Mouse (Mus musculus): ENCODE results near the gene Cbx2.

Cbx2 gene

GRCm38 (mm10) chr11:119042466-119043272, 19.9 kb downstream of the Cbx2 start:
- in situ Hi-C loops (cut with MboI, MseI) = no loop called here

DNA sequence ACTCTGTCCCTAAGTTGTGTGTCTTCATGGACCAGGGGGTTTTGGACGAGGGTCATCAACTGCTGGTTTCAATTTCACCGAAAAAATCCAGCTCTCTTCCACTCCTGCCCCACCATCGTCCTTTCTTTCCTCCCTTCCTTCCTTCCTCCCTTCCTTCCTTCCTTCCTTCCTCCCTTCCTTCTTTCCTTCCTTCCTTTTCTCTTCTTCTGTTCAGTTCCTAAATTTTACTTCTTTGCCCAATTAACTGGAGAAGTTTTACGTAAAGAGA, 20.4 kb downstream of the Cbx2 start:
- in situ Hi-C loops (cut with MboI, MseI) = no loop called here

DNA sequence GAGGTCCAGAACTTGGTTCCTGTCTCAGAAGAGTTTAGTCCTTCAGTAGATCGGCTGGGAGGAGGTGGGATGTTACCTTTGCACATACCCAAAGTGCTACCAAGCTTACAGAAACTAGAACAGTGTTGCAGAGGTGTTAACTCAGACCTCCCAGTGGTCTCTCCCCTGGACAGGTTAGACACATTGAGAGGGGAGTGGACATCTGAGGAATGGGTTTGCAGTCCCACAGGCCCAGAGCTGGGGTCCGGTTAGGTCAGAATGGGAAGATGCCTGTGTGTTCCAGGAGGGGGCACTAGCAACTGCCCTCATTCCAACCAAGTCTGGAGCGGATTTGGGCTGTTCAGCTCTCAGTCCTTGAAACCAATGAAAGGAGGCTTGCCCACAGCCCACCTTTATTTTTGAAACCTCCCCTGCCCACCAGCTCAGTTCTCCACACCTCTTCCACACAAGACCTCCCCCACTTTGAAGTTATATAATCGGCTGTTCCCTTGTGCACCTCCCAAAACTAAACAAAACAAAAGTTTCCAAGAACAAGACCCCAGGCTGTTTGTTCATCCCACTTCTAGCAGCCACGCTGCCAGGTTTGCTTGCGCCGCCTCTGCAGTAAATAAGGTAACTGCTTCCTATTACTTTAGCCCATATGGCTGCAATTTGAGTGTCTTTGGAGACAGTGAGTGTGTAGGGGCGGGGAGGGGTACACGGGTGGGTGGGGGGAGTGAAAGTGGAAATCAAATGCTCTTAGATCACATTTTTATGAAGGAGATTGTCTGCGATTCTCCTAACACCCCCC, 21.2 kb downstream of the Cbx2 start:
- in situ Hi-C loops (cut with MboI, MseI) = no loop called here

DNA sequence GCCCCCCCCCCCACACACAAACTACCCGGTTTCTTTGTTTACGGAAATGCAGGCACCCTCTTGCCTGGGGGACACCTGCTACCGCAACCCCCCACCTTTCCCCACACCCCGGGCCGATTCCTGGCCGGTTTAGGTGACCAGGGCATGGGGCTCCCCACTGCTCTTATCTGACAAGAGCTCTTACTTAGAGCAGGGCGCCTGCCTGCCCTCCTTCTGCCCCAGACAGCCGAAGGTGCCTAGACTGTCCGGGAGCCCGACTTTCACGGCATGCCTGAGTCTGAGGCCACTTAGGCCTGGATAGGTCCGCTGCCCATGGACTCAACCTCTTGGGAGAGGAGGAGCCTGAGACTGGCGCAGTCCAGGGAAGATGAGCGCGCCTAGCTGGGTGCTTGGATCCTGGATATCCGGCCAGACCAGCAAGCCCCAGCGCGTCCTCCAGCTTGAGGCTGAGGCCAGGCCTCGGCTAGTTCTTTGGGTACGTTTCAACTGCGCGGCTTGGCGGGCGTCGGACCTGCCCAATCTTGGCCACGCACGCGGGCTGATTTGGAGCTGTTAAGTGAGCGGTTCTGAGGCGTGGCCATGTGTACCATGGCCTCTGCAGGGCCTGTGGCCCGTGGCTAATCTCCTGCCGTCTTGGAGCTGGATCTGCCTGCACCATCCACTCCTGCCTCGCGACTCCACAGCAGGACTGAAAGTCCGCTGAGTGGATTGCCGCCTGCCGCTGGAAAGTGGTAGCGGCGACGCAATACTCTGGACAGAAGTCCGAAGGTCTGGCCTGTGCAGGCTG, 22.0 kb downstream of the Cbx2 start:
- in situ Hi-C loops (cut with MboI, MseI) = no loop called here

GRCm38 (mm10) chr11:119046601-119047245, 24.0 kb downstream of the Cbx2 start:
- in situ Hi-C loops (cut with MboI, MseI) = no loop called here

- in situ Hi-C loops (cut with MboI, MseI) = no loop called here
Observed at GRCm38 (mm10) chr11:119047261-119048132, 24.7 kb downstream of the Cbx2 start.

DNA sequence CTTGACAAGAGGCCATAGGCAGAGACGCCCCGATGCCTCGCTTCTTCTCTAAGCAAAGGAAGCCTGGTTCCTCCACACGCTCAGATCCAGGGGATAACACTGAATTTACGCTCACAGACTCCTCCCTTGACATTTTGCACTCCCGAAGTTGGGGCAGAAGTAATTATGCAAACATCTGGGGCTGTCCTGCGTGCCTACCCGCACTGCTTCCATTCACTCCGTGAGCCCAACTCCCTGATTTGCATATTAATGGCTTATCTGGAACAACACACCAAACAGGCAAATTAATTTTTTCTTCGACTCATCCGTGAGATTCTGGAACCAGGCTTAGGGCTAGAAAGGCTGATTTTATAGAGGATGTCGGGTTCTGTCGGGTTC, 25.4 kb downstream of the Cbx2 start:
- in situ Hi-C loops (cut with MboI, MseI) = no loop called here

DNA sequence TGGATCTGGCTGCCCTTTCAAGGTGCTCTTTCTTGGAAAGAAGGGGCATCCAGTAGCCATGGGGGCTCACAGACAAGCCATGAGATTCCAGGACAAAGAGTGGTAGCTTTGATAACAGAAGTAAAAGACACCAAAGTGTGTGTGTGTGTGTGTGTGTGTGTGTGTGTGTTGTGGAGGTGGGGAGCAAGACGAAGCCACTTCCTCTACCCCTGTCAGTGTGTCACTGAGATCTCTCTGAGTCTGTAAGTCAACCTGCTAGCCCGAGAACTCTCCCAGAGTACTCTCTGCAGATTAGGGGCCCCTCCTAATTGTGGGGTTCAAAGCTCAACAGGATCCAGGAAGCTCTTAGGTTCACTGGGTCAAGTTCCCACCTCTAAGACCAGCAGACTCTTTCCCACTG, 27.6 kb downstream of the Cbx2 start:
- in situ Hi-C loops (cut with MboI, MseI) = loop anchor here (5.0 to 10.0 kb wide), 3 partner anchors 37 to 1294 kb away; partner anchors contain the start of genes Actg1 and Cbx4

GRCm38 (mm10) chr11:119051426-119051825, 28.7 kb downstream of the Cbx2 start:
- in situ Hi-C loops (cut with MboI, MseI) = loop anchor here (5.0 to 10.0 kb wide), 3 partner anchors 36 to 1293 kb away; partner anchors contain the start of genes Actg1 and Cbx4

DNA sequence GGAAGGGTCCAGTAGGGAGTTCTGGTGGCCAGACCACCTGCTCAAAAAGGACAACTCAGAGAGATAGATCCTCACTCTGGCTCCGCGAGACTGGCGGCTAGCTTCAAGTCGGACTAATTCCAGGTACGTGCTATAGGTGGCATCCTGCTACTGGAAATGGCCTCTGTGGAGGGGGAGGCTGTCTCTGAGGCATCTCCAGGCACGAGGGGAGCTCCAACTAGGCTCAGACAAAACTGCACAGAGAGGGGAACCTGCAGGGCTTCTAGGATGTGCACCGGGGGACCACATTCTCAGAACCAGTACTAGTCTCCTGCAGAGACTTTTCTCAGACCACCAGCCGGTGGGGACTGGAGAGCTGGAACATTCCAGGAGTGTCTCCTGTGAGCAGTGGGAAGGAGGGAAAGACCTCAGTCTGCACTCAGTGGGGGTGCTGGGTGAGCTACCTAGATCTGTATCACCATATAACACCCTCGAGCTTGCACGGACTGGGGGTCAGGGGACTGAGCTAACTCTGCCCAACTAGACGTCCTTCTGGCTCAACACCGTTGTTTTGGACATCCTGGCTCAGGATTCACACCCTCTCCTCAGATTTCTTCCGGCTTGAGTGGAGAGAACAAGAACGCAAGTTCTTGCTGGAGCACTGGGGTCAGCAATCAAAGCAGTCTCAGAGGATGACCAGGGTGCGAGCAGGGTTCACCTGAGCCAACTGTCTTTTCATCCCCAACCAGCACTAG, 29.3 kb downstream of the Cbx2 start:
- in situ Hi-C loops (cut with MboI, MseI) = loop anchor here (5.0 to 10.0 kb wide), 3 partner anchors 35 to 1293 kb away; partner anchors contain the start of genes Actg1 and Cbx4

GRCm38 (mm10) chr11:119052661-119053256, 30.0 kb downstream of the Cbx2 start:
- in situ Hi-C loops (cut with MboI, MseI) = loop anchor here (5.0 to 10.0 kb wide), 3 partner anchors 35 to 1292 kb away; partner anchors contain the start of genes Actg1 and Cbx4

- in situ Hi-C loops (cut with MboI, MseI) = loop anchor here (5.0 to 10.0 kb wide), 3 partner anchors 34 to 1292 kb away; partner anchors contain the start of genes Actg1 and Cbx4
Observed at GRCm38 (mm10) chr11:119053257-119053670, 30.5 kb downstream of the Cbx2 start.

- in situ Hi-C loops (cut with MboI, MseI) = loop anchor here (5.0 to 10.0 kb wide), 3 partner anchors 33 to 1291 kb away; partner anchors contain the start of genes Actg1 and Cbx4
Observed at GRCm38 (mm10) chr11:119053738-119054350, 31.1 kb downstream of the Cbx2 start.

DNA sequence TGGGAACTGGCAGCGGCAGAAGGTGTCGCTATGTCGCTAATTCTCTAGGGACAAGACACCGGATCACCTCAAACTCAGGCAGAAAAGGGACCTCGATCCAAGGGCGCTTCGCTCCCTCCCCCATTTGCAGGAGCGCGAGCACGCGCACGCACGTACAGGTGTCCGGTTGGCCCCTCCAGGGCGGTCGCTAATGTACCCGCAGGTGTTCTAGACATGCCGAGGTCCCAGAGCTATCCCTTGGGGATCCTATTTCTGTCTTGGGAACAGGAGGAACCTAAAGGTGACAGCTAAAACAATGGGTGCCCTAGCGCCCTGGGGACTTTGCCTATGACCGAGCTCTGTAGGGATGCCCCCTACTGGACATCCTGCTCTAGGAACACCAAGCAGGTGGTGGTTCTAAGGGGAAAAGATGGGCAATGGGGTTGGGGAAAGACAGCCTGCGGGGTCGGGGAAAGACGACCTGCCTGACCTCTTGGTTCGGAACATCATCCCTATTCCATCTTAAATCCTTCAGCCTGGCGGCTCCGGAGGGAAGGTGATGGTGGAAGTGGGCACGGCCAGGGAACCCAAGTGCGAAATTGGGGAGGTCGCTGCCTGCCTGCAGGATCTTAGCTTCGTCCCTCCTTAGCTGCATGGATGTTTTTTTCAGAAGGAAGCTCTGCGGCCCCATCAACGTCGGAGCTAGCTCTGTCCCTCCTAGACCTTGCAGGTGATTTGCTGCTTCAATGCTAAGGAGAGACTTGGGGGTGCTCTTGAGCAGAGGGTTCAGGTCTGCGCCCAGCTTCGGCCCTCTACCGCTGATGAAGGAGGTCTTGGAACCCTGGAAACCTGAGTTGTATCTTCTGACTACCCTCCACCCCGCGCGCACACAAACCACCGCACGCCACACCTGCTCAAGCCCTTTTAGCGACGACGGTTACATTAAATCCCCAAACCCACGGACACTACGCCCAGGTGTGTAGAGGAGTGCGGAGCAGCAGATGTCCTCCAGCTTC, 31.9 kb downstream of the Cbx2 start:
- in situ Hi-C loops (cut with MboI, MseI) = loop anchor here (5.0 to 10.0 kb wide), 3 partner anchors 33 to 1290 kb away; partner anchors contain the start of genes Actg1 and Cbx4

- in situ Hi-C loops (cut with MboI, MseI) = loop anchor here (10.0 kb wide), 1 partner anchor 1289 kb away; the partner anchor contains the start of gene Actg1
Observed at GRCm38 (mm10) chr11:119055571-119056131, 32.9 kb downstream of the Cbx2 start.

DNA sequence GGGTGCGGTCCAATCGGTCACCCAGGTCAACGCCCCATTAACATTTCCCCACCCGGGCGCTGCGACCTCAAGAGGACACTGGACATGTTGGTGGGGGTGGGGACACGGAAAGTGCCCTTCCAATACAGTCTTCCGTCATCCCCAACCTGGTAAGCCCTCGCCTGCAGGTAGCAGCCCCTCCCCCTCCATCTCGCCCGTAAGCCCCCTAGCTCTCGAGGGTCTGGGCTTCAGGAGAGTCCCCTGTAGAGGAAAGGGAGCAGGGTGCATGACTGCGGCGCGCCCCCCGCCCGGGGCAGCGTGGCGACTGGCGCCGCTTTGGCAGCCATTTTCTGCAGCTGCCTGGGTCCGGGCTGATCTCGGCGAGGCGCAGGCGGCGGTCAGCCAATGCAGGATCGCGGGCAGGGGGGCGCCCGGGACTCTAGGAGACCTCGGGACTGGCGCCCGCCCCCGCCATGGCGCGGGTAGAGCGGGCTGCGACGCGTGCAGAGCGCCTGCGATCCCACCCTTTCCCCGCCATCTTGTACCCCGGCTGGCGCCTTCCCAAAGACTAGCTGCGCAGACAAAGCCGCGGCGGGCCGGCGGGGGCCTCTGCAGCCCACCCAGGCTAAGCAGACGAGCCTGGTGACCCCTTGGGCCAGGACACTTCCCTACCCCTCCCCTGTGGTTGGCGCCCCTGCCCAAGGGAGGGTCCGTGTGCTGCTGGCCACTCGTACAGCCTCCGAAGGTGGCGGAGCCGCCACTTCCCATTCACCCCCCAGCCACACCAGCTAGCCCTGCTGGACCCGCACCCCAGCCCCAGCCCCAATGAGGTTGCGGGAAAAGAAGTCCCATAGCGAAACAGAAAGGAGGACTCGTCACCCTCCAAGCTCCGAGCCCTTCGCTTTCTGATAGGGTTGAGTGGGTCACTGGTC, 33.8 kb downstream of the Cbx2 start:
- in situ Hi-C loops (cut with MboI, MseI) = loop anchor here (10.0 kb wide), 1 partner anchor 1288 kb away; the partner anchor contains the start of gene Actg1

Data from regulatory T cell (primary cell).